Mouse (Mus musculus) lung, postnatal 0 days (tissue): ENCODE measurements around the gene Mcm5.

Experiments used
- CTCF ChIP-seq: IDR thresholded peaks from 2 replicates; pipeline ENCODE4 v1.5.1; 2016; ENCODE audit warnings: antibody characterized with exemption, mild to moderate bottlenecking
- EP300 ChIP-seq: IDR thresholded peaks from 2 replicates; pipeline ENCODE4 v1.6.1; 2016; ENCODE audit warnings: antibody characterized with exemption, mild to moderate bottlenecking, control low read depth

GRCm38 (mm10) chr8:75060022-75060421, 49.3 kb upstream of the Mcm5 start:
- TF ChIP-seq CTCF, result no peak
- TF ChIP-seq EP300, result no peak
